Mouse (Mus musculus) liver, postnatal 0 days (tissue): Measurements from ENCODE around the gene D11Wsu47e.

Source experiments
- CTCF ChIP-seq: sonication (generic); IDR thresholded peaks from 2 replicates; pipeline ENCODE4 v1.5.1; 2016; ENCODE audit warnings: antibody characterized with exemption, low read depth
- EP300 ChIP-seq: IDR thresholded peaks from 2 replicates; pipeline ENCODE4 v1.6.1; 2016; ENCODE audit warnings: antibody characterized with exemption, low read depth, mild to moderate bottlenecking

DNA sequence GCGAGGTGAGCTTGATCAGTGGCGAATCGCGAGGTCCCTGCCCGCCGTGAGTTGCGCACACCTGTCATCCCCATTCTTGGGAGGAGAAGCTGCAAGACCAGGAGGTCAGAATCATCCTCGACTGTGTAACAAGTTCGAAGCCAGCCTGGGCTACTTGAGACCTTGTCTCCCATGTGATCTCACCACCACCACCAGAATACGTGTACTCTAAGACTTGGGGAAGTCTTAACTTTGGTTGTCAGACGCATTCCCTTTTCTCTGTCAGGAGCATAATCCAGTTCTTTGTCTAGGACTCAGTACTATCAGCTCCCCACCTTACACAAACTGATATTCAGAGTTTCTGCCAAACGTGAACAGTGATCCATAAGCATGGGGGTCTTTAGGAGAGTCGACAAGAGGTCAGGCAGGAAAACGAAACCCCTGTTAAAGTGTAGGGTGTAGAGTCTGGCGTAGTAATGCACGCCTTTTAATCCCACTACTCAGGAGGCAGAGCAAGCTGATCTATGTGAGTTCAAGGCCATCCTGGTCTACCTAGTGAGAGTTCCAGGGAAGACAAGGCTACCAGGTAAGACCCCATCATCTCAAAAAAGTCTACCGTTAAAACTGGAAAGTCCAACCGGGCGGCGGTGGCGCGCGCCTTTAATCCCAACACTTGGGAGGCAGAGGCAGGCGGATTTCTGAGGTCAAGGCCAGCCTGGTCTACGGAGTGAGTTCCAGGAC is 655 bp downstream of the D11Wsu47e start:
- TF ChIP-seq CTCF (no peak), EP300 (no peak)
